8 mouse cellular contexts compared by ENCODE assay signal in the genomic region with DNA sequence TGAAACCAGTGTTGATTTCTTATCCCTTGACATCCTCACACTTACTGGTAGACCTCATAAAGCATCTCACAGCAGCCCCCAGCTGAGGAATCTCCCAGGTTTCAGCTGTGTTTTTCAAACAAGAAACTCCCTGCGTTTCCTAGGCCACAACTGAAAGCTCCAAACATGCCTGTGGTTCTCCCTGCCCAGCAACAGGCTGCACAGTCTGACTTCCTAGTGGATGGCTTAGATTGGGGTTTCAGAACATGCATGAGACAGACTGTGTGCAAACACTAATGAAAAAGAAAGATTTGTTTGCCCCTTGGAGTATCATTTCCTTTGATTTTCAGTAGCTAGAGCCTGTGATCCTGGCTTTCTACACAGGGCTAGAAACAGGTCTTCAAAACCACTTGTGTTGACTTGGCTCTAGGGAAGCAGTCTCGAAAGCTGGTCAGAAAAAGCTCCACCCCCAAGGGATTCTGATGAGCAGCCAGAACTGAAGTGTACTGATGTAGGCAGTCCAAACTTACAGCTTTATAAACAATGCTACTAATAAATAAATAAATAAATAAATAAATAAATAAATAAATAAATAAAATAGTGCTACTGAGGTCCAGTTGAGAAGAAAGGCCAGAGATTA. TPM values are rescaled to one million over a fixed set of nuclear protein-coding genes. Genes with fewer than 3 reads are reported as not detected.
DNase-seq lines count a peak whose midpoint lies in the region; ATAC-seq lines count a peak whose summit lies in the region.

A gene (minus strand): TSS at position 68 of the 619 bp plus-strand sequence.

- H3K9ac ChIP-seq in embryonic facial prominence, embryonic 12.5 days, result no peak within 1 kb of the TSS
- no peak within 1 kb of the TSS for H3K9ac ChIP-seq in hindbrain, embryonic 16.5 days (ENCODE audit: low read depth, low read length)
- no peak within 1 kb of the TSS for H3K9ac ChIP-seq in midbrain, embryonic 14.5 days (replicated peaks; ENCODE audit: low read length)

- ATAC-seq in embryonic facial prominence, embryonic 12.5 days (ENCODE audit: insufficient number of reproducible peaks, insufficient read depth, low FRiP score, low TSS enrichment), result no peak
- peak; percentile 60; the same call in 1 of the 2 replicates for ATAC-seq in hindbrain, embryonic 16.5 days
- ATAC-seq in midbrain, embryonic 14.5 days (ENCODE audit: low FRiP score, low TSS enrichment), result no peak

- no peak within 1 kb of the TSS for H3K4me3 ChIP-seq in embryonic facial prominence, embryonic 12.5 days
- H3K4me3 ChIP-seq in embryonic facial prominence, embryonic 10.5 days, result no peak within 1 kb of the TSS
- H3K4me3 ChIP-seq in hindbrain, embryonic 16.5 days (ENCODE audit: low read length), result no peak within 1 kb of the TSS
- no peak within 1 kb of the TSS for H3K4me3 ChIP-seq in midbrain, embryonic 14.5 days (replicated peaks; ENCODE audit: low read depth, low read length)

- peaks cover 16% of the 10 kb centered on the region; the same call in 1 of the 2 replicates for H3K4me1 ChIP-seq in embryonic facial prominence, embryonic 12.5 days
- peaks cover 17% of the 10 kb centered on the region for H3K4me1 ChIP-seq in embryonic facial prominence, embryonic 10.5 days
- no peaks in the 10 kb centered on the region for H3K4me1 ChIP-seq in hindbrain, embryonic 16.5 days (ENCODE audit: control insufficient read depth, insufficient read depth, low read depth, low read length)
- H3K4me1 ChIP-seq in midbrain, embryonic 14.5 days (ENCODE audit: control insufficient read depth, insufficient read depth, low read length), result no peaks in the 10 kb centered on the region

- peak within 1 kb of the TSS; percentile 52; the same call in 1 of the 2 replicates for H3K27ac ChIP-seq in embryonic facial prominence, embryonic 12.5 days
- H3K27ac ChIP-seq in embryonic facial prominence, embryonic 10.5 days (replicated peaks), result no peak within 1 kb of the TSS
- no peak within 1 kb of the TSS for H3K27ac ChIP-seq in hindbrain, embryonic 16.5 days (ENCODE audit: low read depth, low read length)
- H3K27ac ChIP-seq in midbrain, embryonic 14.5 days (replicated peaks; ENCODE audit: low read depth, low read length), result no peak within 1 kb of the TSS

- H3K36me3 ChIP-seq in embryonic facial prominence, embryonic 12.5 days, result no peaks in the 10 kb centered on the region
- H3K36me3 ChIP-seq in embryonic facial prominence, embryonic 10.5 days (replicated peaks), result no peaks in the 10 kb centered on the region
- no peaks in the 10 kb centered on the region for H3K36me3 ChIP-seq in hindbrain, embryonic 16.5 days (ENCODE audit: control insufficient read depth, insufficient read depth, low read length)
- H3K36me3 ChIP-seq in midbrain, embryonic 14.5 days (ENCODE audit: control insufficient read depth, insufficient read depth, low read length), result no peaks in the 10 kb centered on the region

- 64% methylated on average over 2 of the region's 2 CpGs for WGBS in embryonic facial prominence, embryonic 12.5 days
- 74% methylated on average over 2 of the region's 2 CpGs for WGBS in embryonic facial prominence, embryonic 10.5 days
- WGBS in hindbrain, embryonic 16.5 days, result 48% methylated on average over 2 of the region's 2 CpGs
- 76% methylated on average over 2 of the region's 2 CpGs for WGBS in midbrain, embryonic 14.5 days

- no peak within 1 kb of the TSS for H3K4me2 ChIP-seq in embryonic facial prominence, embryonic 12.5 days (replicated peaks)
- H3K4me2 ChIP-seq in hindbrain, embryonic 16.5 days (ENCODE audit: low read length), result no peak within 1 kb of the TSS
- H3K4me2 ChIP-seq in midbrain, embryonic 14.5 days (ENCODE audit: low read length), result no peak within 1 kb of the TSS

- DNase-seq in embryonic facial prominence, embryonic 10.5 days (ENCODE audit: low spot score), result no peak
- DNase-seq in 3T3-L1 (ENCODE audit: low read depth, low spot score), result peak; percentile 48
- no peak for DNase-seq in gastrocnemius, postnatal 10 days
- DNase-seq in midbrain, embryonic 14.5 days, result peak; percentile 18
- DNase-seq in cerebellum, adult 9-11 months, result no peak
- DNase-seq in frontal cortex, postnatal 25 days (ENCODE audit: low spot score in 2 of 2), result no peak

- H3K9me3 ChIP-seq in embryonic facial prominence, embryonic 12.5 days, result no peaks in the 10 kb centered on the region
- no peaks in the 10 kb centered on the region for H3K9me3 ChIP-seq in embryonic facial prominence, embryonic 10.5 days
- H3K9me3 ChIP-seq in hindbrain, embryonic 16.5 days (ENCODE audit: control insufficient read depth, low read length), result no peaks in the 10 kb centered on the region
- no peaks in the 10 kb centered on the region for H3K9me3 ChIP-seq in midbrain, embryonic 14.5 days (ENCODE audit: control insufficient read depth, low read length)

- no peaks in the 10 kb centered on the region for H3K27me3 ChIP-seq in embryonic facial prominence, embryonic 12.5 days
- no peaks in the 10 kb centered on the region for H3K27me3 ChIP-seq in embryonic facial prominence, embryonic 10.5 days (replicated peaks; ENCODE audit: low read depth, poor library complexity, severe bottlenecking)
- H3K27me3 ChIP-seq in hindbrain, embryonic 16.5 days (replicated peaks; ENCODE audit: control insufficient read depth, insufficient read depth, low read length), result no peaks in the 10 kb centered on the region
- H3K27me3 ChIP-seq in midbrain, embryonic 14.5 days (ENCODE audit: control insufficient read depth, insufficient read depth, low read length), result no peaks in the 10 kb centered on the region

RNA-seq across cellular contexts. Expression of the gene that starts here (rescaled TPM):
- 21.3 and 21.7 TPM in 2 replicates for polyA plus RNA-seq in embryonic facial prominence, embryonic 12.5 days (2016; fragmentation: Nextera tagmentation; extraction: Ambion mirVana)
- 4.1 and 7.9 TPM in 2 replicates for polyA plus RNA-seq in embryonic facial prominence, embryonic 10.5 days (2016; fragmentation: Nextera tagmentation; extraction: Ambion mirVana)
- total RNA-seq in gastrocnemius, postnatal 10 days (2021), result 10 to 100 TPM; 41.6 to 42.4 TPM
- polyA plus RNA-seq in hindbrain, embryonic 16.5 days (2015; fragmentation: Nextera tagmentation; extraction: Ambion mirVana), result 29.2 and 37.6 TPM in 2 replicates
- polyA plus RNA-seq in midbrain, embryonic 14.5 days (2014; fragmentation: Nextera tagmentation; extraction: Ambion mirVana), result 9.0 and 22.3 TPM in 2 replicates

Comparison
In these comparisons a context has a peak if more than half of its experiments do, and no peak if none do; other contexts are left out.
1. DNase-seq: peak in 3T3-L1 (single experiment) and midbrain, embryonic 14.5 days (single experiment); none in embryonic facial prominence, embryonic 10.5 days (single experiment), gastrocnemius, postnatal 10 days (single experiment), cerebellum, adult 9-11 months (single experiment) and frontal cortex, postnatal 25 days (0 of 2).